ENCODE assay signal across 9 mouse cellular contexts in genomic region chr9:100616947-100617346, GRCm38 (mm10). TPM values are rescaled to one million over a fixed set of nuclear protein-coding genes. Genes with fewer than 3 reads are reported as not detected.
A peak's percentile ranks its signal among the peaks of the same experiment; 100 is the strongest.
DNase-seq lines count a peak whose midpoint lies in the region; ATAC-seq and TF ChIP-seq lines count a peak whose summit lies in the region.
"Had no signal": no experiment of that assay in that cellular context is flagged by ENCODE, and none has a peak within 500 bp of the region (broad histone marks: within the 10 kb centered on the region; RNA-seq: fewer than 3 reads in every experiment).

No protein-coding gene starts in this region.

- no peak for TF ChIP-seq POLR2A in heart, adult 2 months (IDR thresholded peaks at IDR 0.05; ENCODE audit: insufficient read depth, low read depth, low read length)

- H3K27me3 ChIP-seq in heart, adult 2 months (ENCODE audit: control insufficient read depth, insufficient read depth, low read length), result no peaks in the 10 kb centered on the region
- H3K27me3 ChIP-seq in heart, embryonic 11.5 days (ENCODE audit: control insufficient read depth, insufficient read depth, low read length), result no peaks in the 10 kb centered on the region
- no peaks in the 10 kb centered on the region for H3K27me3 ChIP-seq in Patski
- H3K27me3 ChIP-seq in intestine, embryonic 16.5 days (replicated peaks; ENCODE audit: control insufficient read depth, insufficient read depth, low read length), result no peaks in the 10 kb centered on the region
- H3K27me3 ChIP-seq in midbrain, embryonic 13.5 days, result no peaks in the 10 kb centered on the region

- H3K4me1 ChIP-seq in heart, adult 2 months (ENCODE audit: control insufficient read depth, insufficient read depth, low read length), result peaks cover 2% of the 10 kb centered on the region
- no peaks in the 10 kb centered on the region for H3K4me1 ChIP-seq in heart, embryonic 11.5 days (ENCODE audit: control insufficient read depth, insufficient read depth, low read length)
- H3K4me1 ChIP-seq in intestine, embryonic 16.5 days (ENCODE audit: control insufficient read depth, insufficient read depth, low read length), result peaks cover 5% of the 10 kb centered on the region
- peaks cover 16% of the 10 kb centered on the region for H3K4me1 ChIP-seq in midbrain, embryonic 13.5 days (replicated peaks)

- ATAC-seq in heart, embryonic 11.5 days (replicated peaks; ENCODE audit: insufficient number of reproducible peaks, low FRiP score, low TSS enrichment), result no peak
- ATAC-seq in Patski, result no peak
- ATAC-seq in intestine, embryonic 16.5 days, result 0 out of 2 replicates have a peak, but pooled peaks have one; percentile 3
- peak; percentile 75 for ATAC-seq in midbrain, embryonic 13.5 days

- H3K79me2 ChIP-seq in heart, adult 2 months (replicated peaks; ENCODE audit: control insufficient read depth, insufficient read depth, low read length), result no peaks in the 10 kb centered on the region

- no peak overlapping the region for H3K4me2 ChIP-seq in heart, embryonic 11.5 days
- H3K4me2 ChIP-seq in intestine, embryonic 16.5 days (ENCODE audit: low read depth, low read length), result no peak overlapping the region
- H3K4me2 ChIP-seq in midbrain, embryonic 13.5 days (replicated peaks), result 0 out of 2 replicates have a peak overlapping the region, but pooled peaks have one; percentile 5

- peak overlapping the region; percentile 8; the same call in 1 of the 2 replicates for H3K9ac ChIP-seq in heart, adult 2 months (ENCODE audit: low read depth, low read length)
- H3K9ac ChIP-seq in heart, embryonic 11.5 days (ENCODE audit: low read depth, low read length), result no peak overlapping the region
- H3K9ac ChIP-seq in intestine, embryonic 16.5 days (ENCODE audit: low read depth, low read length), result peak overlapping the region; percentile 10; the same call in 1 of the 2 replicates
- H3K9ac ChIP-seq in midbrain, embryonic 13.5 days (replicated peaks), result no peak overlapping the region

- no peaks in the 10 kb centered on the region for H3K9me3 ChIP-seq in heart, embryonic 11.5 days (replicated peaks; ENCODE audit: control insufficient read depth, low read length)
- no peaks in the 10 kb centered on the region for H3K9me3 ChIP-seq in intestine, embryonic 16.5 days (ENCODE audit: control insufficient read depth, low read length)
- no peaks in the 10 kb centered on the region for H3K9me3 ChIP-seq in midbrain, embryonic 13.5 days

- intact Hi-C loops in heart, adult 2 months (cut with DNase I), result no loop called here

- no peaks in the 10 kb centered on the region for H3K36me3 ChIP-seq in heart, adult 2 months (ENCODE audit: control insufficient read depth, insufficient read depth, low read length)
- no peaks in the 10 kb centered on the region for H3K36me3 ChIP-seq in heart, embryonic 11.5 days (ENCODE audit: control insufficient read depth, insufficient read depth, low read length)
- no peaks in the 10 kb centered on the region for H3K36me3 ChIP-seq in intestine, embryonic 16.5 days (ENCODE audit: control insufficient read depth, insufficient read depth, low read length)
- no peaks in the 10 kb centered on the region for H3K36me3 ChIP-seq in midbrain, embryonic 13.5 days

- TF ChIP-seq EP300 in heart, adult 2 months (IDR thresholded peaks at IDR 0.05; ENCODE audit: insufficient read depth, low read depth, low read length), result no peak

- H3K4me3 ChIP-seq in heart, adult 2 months, result no peak overlapping the region
- H3K4me3 ChIP-seq in heart, embryonic 11.5 days (ENCODE audit: low read depth, low read length), result no peak overlapping the region
- no peak overlapping the region for H3K4me3 ChIP-seq in intestine, embryonic 16.5 days (ENCODE audit: low read length)
- H3K4me3 ChIP-seq in midbrain, embryonic 13.5 days (replicated peaks), result no peak overlapping the region

- WGBS in heart, adult 2 months, result 35% methylated on average over 11 of the region's 11 CpGs
- 52% methylated on average over 11 of the region's 11 CpGs for WGBS in heart, embryonic 11.5 days (ENCODE audit: insufficient replicate concordance)
- 27% methylated on average over 11 of the region's 11 CpGs for WGBS in intestine, embryonic 16.5 days
- 18% methylated on average over 11 of the region's 11 CpGs for WGBS in midbrain, embryonic 13.5 days

- in situ Hi-C loops in Patski (cut with MboI; ENCODE audit: low pct_unique_long_range_greater_than_20kb), result no loop called here

- TF ChIP-seq CTCF in heart, adult 2 months (IDR thresholded peaks at IDR 0.05), result no peak
- TF ChIP-seq CTCF in Patski (IDR thresholded peaks at IDR 0.05), result no peak

- DNase-seq in heart, adult 2 months, result peak; percentile 24 to 45
- DNase-seq in Patski (ENCODE audit: low read depth, low spot score), result peak; percentile 22
- DNase-seq in cerebellum, adult 9-11 months, result peak; percentile 26
- no peak for DNase-seq in Muller cell, postnatal 12 days (ENCODE audit: inconsistent ontology term)
- no peak for DNase-seq in spleen, postnatal 4 days (ENCODE audit: low spot score in 2 of 2)

- CTCF ChIA-PET in Patski (lab: Charles Lee), result interaction anchor here (1.3 to 2.5 kb wide), 4 partner anchors 8 to 67 kb away, joined by 3 to 13 read pairs (median 4); no protein-coding TSS in a partner anchor

- POLR2A ChIA-PET in Patski (lab: Charles Lee), result interaction anchor here (1.4 kb wide), 1 partner anchor 11 kb away, joined by 6 read pairs; no protein-coding TSS in a partner anchor

- H3K27ac ChIP-seq in heart, adult 2 months, result no peak overlapping the region
- no peak overlapping the region for H3K27ac ChIP-seq in heart, embryonic 11.5 days (ENCODE audit: low read depth, low read length)
- H3K27ac ChIP-seq in intestine, embryonic 16.5 days (ENCODE audit: low read length), result no peak overlapping the region
- peak overlapping the region; percentile 31; the same call in 1 of the 2 replicates for H3K27ac ChIP-seq in midbrain, embryonic 13.5 days

RNA-seq across cellular contexts. Expression of gene Stag1, which starts 19.3 kb away (rescaled TPM):
- 10 to 100 TPM; 27.8 TPM for total RNA-seq in heart, adult 2 months (2021)
- 4.1 and 8.1 TPM in 2 replicates for polyA plus RNA-seq in heart, adult 2 months (2012; rRNA removed)
- polyA plus RNA-seq in heart, embryonic 11.5 days (2014; fragmentation: Nextera tagmentation; extraction: Ambion mirVana), result 29.7 and 35.6 TPM in 2 replicates
- polyA plus RNA-seq in Patski (2021), result 29.1 TPM
- polyA plus RNA-seq in intestine, embryonic 16.5 days (2015; fragmentation: Nextera tagmentation; extraction: Ambion mirVana), result 24.8 and 29.4 TPM in 2 replicates
- 41.6 and 46.4 TPM in 2 replicates for polyA plus RNA-seq in midbrain, embryonic 13.5 days (2015; fragmentation: Nextera tagmentation; extraction: Ambion mirVana)

RNA-seq across cellular contexts. Expression of gene Slc35g2, which starts 46.1 kb away (rescaled TPM):
- total RNA-seq in heart, adult 2 months (2021), result 1 to 10 TPM; 3.9 to 5.0 TPM
- polyA plus RNA-seq in heart, adult 2 months (2012; rRNA removed), result 3.0 and 6.4 TPM in 2 replicates
- 10.1 and 11.5 TPM in 2 replicates for polyA plus RNA-seq in heart, embryonic 11.5 days (2014; fragmentation: Nextera tagmentation; extraction: Ambion mirVana)
- polyA plus RNA-seq in Patski (2021), result 0.77 TPM
- polyA plus RNA-seq in intestine, embryonic 16.5 days (2015; fragmentation: Nextera tagmentation; extraction: Ambion mirVana), result 3.9 and 4.0 TPM in 2 replicates
- polyA plus RNA-seq in midbrain, embryonic 13.5 days (2015; fragmentation: Nextera tagmentation; extraction: Ambion mirVana), result 12.0 and 12.2 TPM in 2 replicates
- total RNA-seq: common myeloid progenitor, adult 5-6 weeks had no signal

Comparison
In these comparisons a context has a peak if more than half of its experiments do, and no peak if none do; other contexts are left out.
1. H3K9ac ChIP-seq: peak in heart, adult 2 months (single experiment) and intestine, embryonic 16.5 days (single experiment); none in heart, embryonic 11.5 days (single experiment) and midbrain, embryonic 13.5 days (single experiment).
2. DNase-seq: peak in heart, adult 2 months (2 of 2), Patski (single experiment) and cerebellum, adult 9-11 months (single experiment); none in Muller cell, postnatal 12 days (single experiment) and spleen, postnatal 4 days (0 of 2).
3. ATAC-seq: peak in intestine, embryonic 16.5 days (single experiment) and midbrain, embryonic 13.5 days (single experiment); none in heart, embryonic 11.5 days (single experiment) and Patski (single experiment).